Mouse (Mus musculus): ENCODE measurements around the gene Mafk. TPM values are rescaled to one million over a fixed set of nuclear protein-coding genes. Genes with fewer than 3 reads are reported as not detected.

The Mafk gene
- total and polyA plus RNA-seq, 3 experiments, result 23.6 to 34.1 (median 33.2) TPM

- H3K9ac ChIP-seq (ENCODE audit: low read depth, low read length), result no peak overlapping the region
- H3K27ac ChIP-seq, result no peak overlapping the region
- peaks cover 16% of the 10 kb centered on the region for H3K4me1 ChIP-seq (ENCODE audit: control insufficient read depth, insufficient read depth, low read length)
- H3K79me2 ChIP-seq (replicated peaks; ENCODE audit: control insufficient read depth, insufficient read depth, low read length), result peaks cover 3% of the 10 kb centered on the region; the same call in 1 of the 2 replicates
- TF ChIP-seq EP300 (IDR thresholded peaks at IDR 0.05; ENCODE audit: insufficient read depth, low read depth, low read length), result no peak
- TF ChIP-seq CTCF (IDR thresholded peaks at IDR 0.05), result no peak
- TF ChIP-seq POLR2A (IDR thresholded peaks at IDR 0.05; ENCODE audit: insufficient read depth, low read depth, low read length), result no peak
- no peak for DNase-seq
- intact Hi-C loops (cut with DNase I), result no loop called here
- WGBS, result 92% methylated on average over 8 of the region's 8 CpGs
- no peaks in the 10 kb centered on the region for H3K27me3 ChIP-seq (ENCODE audit: control insufficient read depth, insufficient read depth, low read length)
- H3K36me3 ChIP-seq (ENCODE audit: control insufficient read depth, insufficient read depth, low read length), result no peaks in the 10 kb centered on the region; the same call in 1 of the 2 replicates
- no peak overlapping the region for H3K4me3 ChIP-seq
These were observed 9.9 kb downstream of the Mafk start for GRCm38 (mm10) chr5:139801231-139801630.

GRCm38 (mm10) chr5:139801880-139802279, 10.6 kb downstream of the Mafk start:
- Histone ChIP-seq H3K4me3 (no peak overlapping the region), H3K27ac (no peak overlapping the region), H3K36me3 (ENCODE audit: control insufficient read depth, insufficient read depth, low read length) (no peaks in the 10 kb centered on the region), H3K9ac (ENCODE audit: low read depth, low read length) (no peak overlapping the region), H3K27me3 (ENCODE audit: control insufficient read depth, insufficient read depth, low read length) (no peaks in the 10 kb centered on the region), H3K4me1 (ENCODE audit: control insufficient read depth, insufficient read depth, low read length) (peaks cover 13% of the 10 kb centered on the region), H3K79me2 (replicated peaks; ENCODE audit: control insufficient read depth, insufficient read depth, low read length) (peaks cover 3% of the 10 kb centered on the region; the same call in 1 of the 2 replicates)
- TF ChIP-seq CTCF (IDR thresholded peaks at IDR 0.05) (no peak), EP300 (IDR thresholded peaks at IDR 0.05; ENCODE audit: insufficient read depth, low read depth, low read length) (no peak), POLR2A (IDR thresholded peaks at IDR 0.05; ENCODE audit: insufficient read depth, low read depth, low read length) (no peak)
- no peak for DNase-seq
- intact Hi-C loops (cut with DNase I), result loop anchor here (2.0 kb wide), 1 partner anchor 21 kb away; no protein-coding TSS in a partner anchor
- WGBS, result 88% methylated on average over 10 of the region's 10 CpGs

GRCm38 (mm10) chr5:139803165-139803564, 11.9 kb downstream of the Mafk start:
- Histone ChIP-seq H3K36me3 (ENCODE audit: control insufficient read depth, insufficient read depth, low read length) (no peaks in the 10 kb centered on the region), H3K27ac (no peak overlapping the region), H3K4me1 (ENCODE audit: control insufficient read depth, insufficient read depth, low read length) (peaks cover 4% of the 10 kb centered on the region), H3K9ac (ENCODE audit: low read depth, low read length) (no peak overlapping the region), H3K79me2 (replicated peaks; ENCODE audit: control insufficient read depth, insufficient read depth, low read length) (peaks cover 3% of the 10 kb centered on the region; the same call in 1 of the 2 replicates), H3K27me3 (ENCODE audit: control insufficient read depth, insufficient read depth, low read length) (no peaks in the 10 kb centered on the region), H3K4me3 (no peak overlapping the region)
- no peak for TF ChIP-seq POLR2A (IDR thresholded peaks at IDR 0.05; ENCODE audit: insufficient read depth, low read depth, low read length)
- TF ChIP-seq CTCF (IDR thresholded peaks at IDR 0.05), result no peak
- no peak for TF ChIP-seq EP300 (IDR thresholded peaks at IDR 0.05; ENCODE audit: insufficient read depth, low read depth, low read length)
- intact Hi-C loops (cut with DNase I), result loop anchor here (2.0 kb wide), 1 partner anchor 22 kb away; no protein-coding TSS in a partner anchor
- no peak for DNase-seq
- WGBS, result 75% methylated on average over 8 of the region's 8 CpGs

- H3K4me3 ChIP-seq, result no peak overlapping the region
- intact Hi-C loops (cut with DNase I), result loop anchor here (2.0 kb wide), 1 partner anchor 23 kb away; no protein-coding TSS in a partner anchor
- DNase-seq, result peak; percentile 48 to 54
- H3K27me3 ChIP-seq (ENCODE audit: control insufficient read depth, insufficient read depth, low read length), result no peaks in the 10 kb centered on the region
- peaks cover 3% of the 10 kb centered on the region; the same call in 1 of the 2 replicates for H3K79me2 ChIP-seq (replicated peaks; ENCODE audit: control insufficient read depth, insufficient read depth, low read length)
- H3K9ac ChIP-seq (ENCODE audit: low read depth, low read length), result no peak overlapping the region
- WGBS, result 10% methylated on average over 12 of the region's 12 CpGs
- TF ChIP-seq POLR2A (IDR thresholded peaks at IDR 0.05; ENCODE audit: insufficient read depth, low read depth, low read length) (no peak), CTCF (IDR thresholded peaks at IDR 0.05) (peak; percentile 63), EP300 (IDR thresholded peaks at IDR 0.05; ENCODE audit: insufficient read depth, low read depth, low read length) (no peak)
- no peaks in the 10 kb centered on the region for H3K36me3 ChIP-seq (ENCODE audit: control insufficient read depth, insufficient read depth, low read length)
- H3K4me1 ChIP-seq (ENCODE audit: control insufficient read depth, insufficient read depth, low read length), result peaks cover under 1% of the 10 kb centered on the region
- H3K27ac ChIP-seq, result no peak overlapping the region
These were observed 12.3 kb downstream of the Mafk start for GRCm38 (mm10) chr5:139803601-139804102.

- WGBS, result 6% methylated on average over 6 of the region's 6 CpGs
- no peaks in the 10 kb centered on the region for H3K27me3 ChIP-seq (ENCODE audit: control insufficient read depth, insufficient read depth, low read length)
- no peak overlapping the region for H3K9ac ChIP-seq (ENCODE audit: low read depth, low read length)
- H3K27ac ChIP-seq, result no peak overlapping the region; the same call in 1 of the 2 replicates
- intact Hi-C loops (cut with DNase I), result no loop called here
- TF ChIP-seq POLR2A (IDR thresholded peaks at IDR 0.05; ENCODE audit: insufficient read depth, low read depth, low read length) (no peak), CTCF (IDR thresholded peaks at IDR 0.05) (peak; percentile 26; the same call in 1 of the 2 replicates)
- H3K4me1 ChIP-seq (ENCODE audit: control insufficient read depth, insufficient read depth, low read length), result no peaks in the 10 kb centered on the region
- H3K4me3 ChIP-seq, result no peak overlapping the region
- H3K79me2 ChIP-seq (replicated peaks; ENCODE audit: control insufficient read depth, insufficient read depth, low read length), result 0 out of 2 replicates have a peak, but pooled peaks cover 3% of the 10 kb centered on the region
- DNase-seq, result no peak
- H3K36me3 ChIP-seq (ENCODE audit: control insufficient read depth, insufficient read depth, low read length), result no peaks in the 10 kb centered on the region
These were observed 12.8 kb downstream of the Mafk start for GRCm38 (mm10) chr5:139804107-139804551.

- H3K36me3 ChIP-seq (ENCODE audit: control insufficient read depth, insufficient read depth, low read length), result no peaks in the 10 kb centered on the region
- H3K27ac ChIP-seq, result no peak overlapping the region; the same call in 1 of the 2 replicates
- H3K4me1 ChIP-seq (ENCODE audit: control insufficient read depth, insufficient read depth, low read length), result no peaks in the 10 kb centered on the region
- no peak overlapping the region for H3K9ac ChIP-seq (ENCODE audit: low read depth, low read length)
- H3K79me2 ChIP-seq (replicated peaks; ENCODE audit: control insufficient read depth, insufficient read depth, low read length), result 0 out of 2 replicates have a peak, but pooled peaks cover 3% of the 10 kb centered on the region
- intact Hi-C loops (cut with DNase I), result no loop called here
- TF ChIP-seq POLR2A (IDR thresholded peaks at IDR 0.05; ENCODE audit: insufficient read depth, low read depth, low read length) (no peak), EP300 (IDR thresholded peaks at IDR 0.05; ENCODE audit: insufficient read depth, low read depth, low read length) (no peak), CTCF (IDR thresholded peaks at IDR 0.05) (no peak)
- H3K27me3 ChIP-seq (ENCODE audit: control insufficient read depth, insufficient read depth, low read length), result no peaks in the 10 kb centered on the region
- H3K4me3 ChIP-seq, result no peak overlapping the region
- WGBS, result 70% methylated on average over 11 of the region's 11 CpGs
- DNase-seq, result no peak
These were observed 13.3 kb downstream of the Mafk start for GRCm38 (mm10) chr5:139804573-139805111.
